Mouse (Mus musculus) forebrain, embryonic 15.5 days (tissue): ENCODE measurements at regions not wholly inside any gene's neighbourhood (a gene's known extent, or its start where the extent isn't known, plus 50 kb on each side); places are given as distances from the start of the nearest gene placed in this dataset.
"Not testable (repeated sequence)": the region's sequence is repeated elsewhere in the genome, so short reads cannot be mapped to it uniquely, and the experiment has no call there.

Experiments used
- ATAC-seq: fragments of 200-750 bp; cut with Nextera tagmentation; replicated peaks from 2 replicates; pipeline ENCODE4 v1.8.0; 2017; ENCODE audit warnings: mild to moderate bottlenecking, moderate TSS enrichment, moderate library complexity
- H3K27ac ChIP-seq: fragments of 300-500 bp; sonication (generic); replicated peaks from 2 replicates; pipeline ENCODE4 v1.5.1; 2015; ENCODE audit warnings: mild to moderate bottlenecking, inconsistent platforms
- H3K27me3 ChIP-seq: fragments of 300-500 bp; sonication (generic); 2 replicates; pipeline ENCODE4 v1.6.1; 2015; ENCODE audit warnings: inconsistent platforms
- H3K36me3 ChIP-seq: fragments of 300-500 bp; sonication (generic); 2 replicates; pipeline ENCODE4 v1.6.1; 2015; ENCODE audit warnings: mild to moderate bottlenecking, inconsistent platforms
- H3K4me1 ChIP-seq: fragments of 300-500 bp; sonication (generic); 2 replicates; pipeline ENCODE4 v1.6.1; 2015; ENCODE audit warnings: inconsistent platforms
- H3K4me2 ChIP-seq: fragments of 300-500 bp; sonication (generic); replicated peaks from 2 replicates; pipeline ENCODE4 v1.6.1; 2015; ENCODE audit warnings: mild to moderate bottlenecking, inconsistent platforms
- H3K4me3 ChIP-seq: fragments of 300-500 bp; sonication (generic); 2 replicates; pipeline ENCODE4 v1.5.1; 2015; ENCODE audit warnings: mild to moderate bottlenecking, inconsistent platforms
- H3K9ac ChIP-seq: fragments of 300-500 bp; sonication (generic); replicated peaks from 2 replicates; pipeline ENCODE4 v1.6.1; 2015; ENCODE audit warnings: mild to moderate bottlenecking, inconsistent platforms
- H3K9me3 ChIP-seq: fragments of 300-500 bp; sonication (generic); 2 replicates; pipeline ENCODE4 v1.6.1; 2016; ENCODE audit warnings: inconsistent platforms
- WGBS: fragments of 180-500 bp; shearing (Covaris S2); methylation state at CpG from one replicate; pipeline ENCODE4 v1.1.7; 2015; ENCODE audit warnings: mixed read lengths; 5-methylcytosine and 5-hydroxymethylcytosine counted together

DNA sequence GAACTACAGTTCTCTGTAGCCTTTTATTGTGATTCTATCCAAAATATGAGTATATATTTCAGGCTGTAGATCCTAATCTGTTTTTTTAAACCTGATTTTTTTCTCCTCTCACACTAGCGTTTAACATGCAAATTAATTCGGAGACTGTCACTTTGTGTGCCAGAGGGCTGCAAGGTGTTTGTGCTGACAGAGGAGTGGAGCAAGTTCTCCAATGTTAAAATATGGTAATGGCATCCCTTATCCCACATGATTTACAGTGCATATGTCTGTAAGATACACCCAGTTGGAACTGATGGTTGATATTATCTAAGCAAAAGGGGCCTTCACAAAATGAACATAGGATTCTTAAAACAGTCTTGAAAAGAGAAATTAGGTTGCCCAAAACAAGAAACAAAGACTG, 90.1 kb upstream of the Hdac2 start:
- 73% methylated on average over 2 of the region's 2 CpGs for WGBS
- Histone ChIP-seq H3K27ac (no peak overlapping the region), H3K27me3 (no peaks in the 10 kb centered on the region), H3K9ac (no peak overlapping the region), H3K9me3 (no peaks in the 10 kb centered on the region), H3K4me2 (no peak overlapping the region), H3K4me3 (no peak overlapping the region), H3K36me3 (no peaks in the 10 kb centered on the region), H3K4me1 (no peaks in the 10 kb centered on the region)
- ATAC-seq: peak; percentile 79

DNA sequence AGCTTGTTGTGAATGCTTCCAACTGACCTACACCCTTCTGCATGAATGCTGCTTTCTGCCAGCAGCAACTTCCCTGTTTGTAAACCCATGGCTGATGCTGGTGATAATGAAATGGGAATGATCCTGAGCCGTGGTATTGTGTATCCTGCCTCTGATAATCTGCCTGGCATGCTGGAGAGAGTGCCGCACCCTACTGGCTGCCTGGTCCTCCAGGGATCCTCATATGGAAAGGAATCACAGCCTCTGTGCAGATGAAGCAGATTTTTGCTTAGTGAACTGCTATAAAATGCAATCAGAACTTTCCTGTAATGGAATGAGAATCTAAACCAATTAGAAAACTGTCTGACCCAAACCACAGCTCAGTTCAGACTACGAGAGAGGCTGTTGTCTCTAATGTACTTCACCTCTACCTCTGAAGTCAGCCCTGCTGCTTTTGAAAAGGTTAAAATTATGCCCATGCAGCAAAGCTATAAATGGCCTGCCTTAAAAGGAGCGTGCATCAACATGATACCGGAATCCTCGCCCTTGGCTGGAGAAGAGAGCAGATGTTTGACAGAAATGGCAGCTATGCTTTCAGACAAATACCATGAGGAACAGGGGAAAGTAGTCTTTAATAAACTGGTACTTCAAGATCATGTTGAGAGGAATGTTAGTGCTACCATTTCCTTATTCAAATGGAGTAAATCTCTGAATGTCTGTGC, 76.3 kb upstream of the Hdac2 start:
- Histone ChIP-seq H3K27me3 (no peaks in the 10 kb centered on the region), H3K4me3 (no peak overlapping the region), H3K4me2 (no peak overlapping the region), H3K9me3 (no peaks in the 10 kb centered on the region), H3K9ac (no peak overlapping the region), H3K27ac (no peak overlapping the region), H3K4me1 (no peaks in the 10 kb centered on the region), H3K36me3 (no peaks in the 10 kb centered on the region)
- ATAC-seq: no peak
- WGBS: 79% methylated on average over 6 of the region's 6 CpGs

DNA sequence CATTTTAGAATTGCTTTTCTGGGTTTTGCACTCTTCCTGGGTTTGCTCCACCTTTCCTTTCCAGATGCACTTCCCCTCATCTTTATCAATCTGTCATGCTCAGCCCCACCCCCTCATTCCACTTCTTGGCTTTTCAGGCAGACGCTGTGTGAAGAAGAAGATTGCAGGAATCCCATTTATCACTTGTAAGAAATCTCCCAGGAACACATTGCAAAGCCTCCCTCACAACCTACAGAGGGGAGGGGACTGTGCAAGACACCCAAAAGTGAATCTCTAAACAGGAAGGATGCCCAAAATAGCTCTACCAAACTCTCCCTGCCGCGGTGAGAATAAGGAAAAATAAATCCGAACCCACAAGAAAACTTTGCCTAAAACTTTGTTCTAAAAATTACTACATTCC, 65.5 kb upstream of the Hdac2 start:
- Histone ChIP-seq H3K27ac (no peak overlapping the region), H3K9me3 (no peaks in the 10 kb centered on the region), H3K27me3 (no peaks in the 10 kb centered on the region), H3K36me3 (no peaks in the 10 kb centered on the region), H3K4me3 (no peak overlapping the region), H3K4me2 (no peak overlapping the region), H3K9ac (no peak overlapping the region), H3K4me1 (no peaks in the 10 kb centered on the region)
- 79% methylated on average over 4 of the region's 4 CpGs for WGBS
- ATAC-seq: no peak

DNA sequence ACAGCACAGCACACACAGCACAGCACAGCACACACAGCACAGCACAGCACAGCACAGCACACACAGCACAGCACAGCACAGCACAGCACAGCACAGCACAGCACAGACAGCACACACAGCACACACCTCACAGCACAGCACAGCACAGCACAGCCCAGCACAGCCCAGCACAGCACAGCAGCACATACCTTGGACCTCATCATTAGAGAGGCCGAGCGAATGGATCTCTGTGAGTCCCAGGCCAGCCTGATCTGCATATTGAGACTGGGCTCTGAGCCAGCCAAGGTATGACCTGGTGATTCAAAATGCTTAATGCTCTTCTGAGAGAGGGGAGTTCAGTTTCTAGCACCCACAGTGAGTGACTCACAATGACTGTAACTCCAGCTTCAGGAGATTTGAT, 56.3 kb upstream of the Hdac2 start:
- not testable (repeated sequence) for ATAC-seq, H3K27me3 ChIP-seq, H3K4me2 ChIP-seq, H3K9me3 ChIP-seq, H3K4me3 ChIP-seq, H3K4me1 ChIP-seq, H3K27ac ChIP-seq, H3K36me3 ChIP-seq, H3K9ac ChIP-seq
- WGBS: 74% methylated on average over 2 of the region's 2 CpGs

DNA sequence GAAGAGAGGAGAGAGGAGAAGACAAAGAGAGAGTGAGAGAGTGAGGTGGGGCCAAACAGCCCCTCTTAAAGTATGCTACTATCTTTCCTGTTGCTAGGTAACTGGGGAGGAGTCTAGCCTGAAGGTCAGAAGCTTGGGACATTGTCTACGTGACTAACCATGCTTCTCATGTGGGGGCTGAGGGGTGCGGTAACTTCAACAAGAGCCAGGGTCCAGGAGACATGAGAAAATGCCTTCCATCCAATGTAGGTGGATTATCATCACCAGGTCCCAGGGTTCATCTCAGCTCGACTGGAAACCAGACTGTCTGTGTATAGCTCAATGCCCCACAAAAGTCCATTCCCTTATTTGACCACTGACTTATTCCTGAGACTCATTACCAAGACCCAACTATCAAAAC, 50.6 kb upstream of the Hdac2 start:
- Histone ChIP-seq H3K4me2 (no peak overlapping the region), H3K36me3 (no peaks in the 10 kb centered on the region), H3K4me1 (no peaks in the 10 kb centered on the region), H3K4me3 (no peak overlapping the region), H3K9me3 (no peaks in the 10 kb centered on the region), H3K27me3 (no peaks in the 10 kb centered on the region), H3K9ac (no peak overlapping the region), H3K27ac (no peak overlapping the region)
- 81% methylated on average over 3 of the region's 3 CpGs for WGBS
- ATAC-seq: no peak

DNA sequence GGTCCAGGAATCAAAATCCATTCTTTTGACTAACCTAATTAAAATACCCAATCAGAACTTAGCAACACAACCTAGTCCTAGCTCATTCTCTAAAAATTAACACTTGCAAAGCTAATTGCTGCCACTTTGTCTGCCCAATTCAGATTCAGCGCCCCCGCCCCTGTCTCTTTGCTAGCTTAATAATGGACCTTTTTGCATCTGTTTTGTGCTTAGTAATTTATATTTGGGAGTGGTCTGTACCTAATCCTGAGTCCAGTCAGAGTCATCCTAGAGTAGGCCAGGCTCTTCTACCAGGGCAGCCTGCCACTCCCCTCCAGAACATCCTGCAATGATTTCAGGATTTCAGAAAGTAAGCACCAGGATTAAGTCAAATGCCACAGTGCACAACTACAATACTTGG, 50.2 kb upstream of the Hdac2 start:
- Histone ChIP-seq H3K4me2 (no peak overlapping the region), H3K36me3 (no peaks in the 10 kb centered on the region), H3K27ac (no peak overlapping the region), H3K9ac (no peak overlapping the region), H3K9me3 (no peaks in the 10 kb centered on the region), H3K4me1 (no peaks in the 10 kb centered on the region), H3K4me3 (no peak overlapping the region), H3K27me3 (no peaks in the 10 kb centered on the region)
- WGBS: 87% methylated on average over 2 of the region's 2 CpGs
- ATAC-seq: no peak
